Mouse (Mus musculus): ENCODE measurements at regions not wholly inside any gene's neighbourhood (a gene's known extent, or its start where the extent isn't known, plus 50 kb on each side); places are given as distances from the start of the nearest gene placed in this dataset.
A peak's percentile ranks its signal among the peaks of the same experiment; 100 is the strongest.

- H3K9me3 ChIP-seq: no peaks in the 10 kb centered on the region
- peaks cover 33% of the 10 kb centered on the region for H3K27me3 ChIP-seq (ENCODE audit: insufficient read depth, poor library complexity, severe bottlenecking)
- WGBS: 56% methylated on average over 5 of the region's 5 CpGs
- no peaks in the 10 kb centered on the region for H3K36me3 ChIP-seq
- no peak overlapping the region for H3K27ac ChIP-seq
- DNase-seq (ENCODE audit: low spot score): no peak
- no peaks in the 10 kb centered on the region for H3K4me1 ChIP-seq
- no peak overlapping the region for H3K4me3 ChIP-seq
Observed at GRCm38 (mm10) chr4:125319343-125319742, 171.2 kb upstream of the Grik3 start.

DNA sequence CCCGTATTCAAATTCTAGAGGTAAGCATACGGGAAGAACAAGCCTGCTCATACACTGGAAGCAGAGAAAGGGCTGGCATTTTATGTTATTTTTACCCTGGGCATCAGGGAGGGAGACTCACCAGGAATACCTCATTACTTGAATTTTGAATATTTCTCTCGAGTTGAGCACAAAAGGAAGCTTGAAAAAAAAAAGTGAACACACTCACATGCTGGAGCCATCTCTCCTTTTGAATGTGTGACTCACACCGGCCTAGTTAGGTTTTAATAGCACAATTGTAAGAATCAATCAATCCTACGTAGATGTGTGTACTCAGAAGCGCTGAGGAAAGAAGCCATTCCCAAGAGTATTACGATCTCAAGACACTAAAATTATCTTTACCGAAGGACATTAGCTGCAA, 172.2 kb upstream of the Grik3 start:
- H3K4me1 ChIP-seq: no peaks in the 10 kb centered on the region
- H3K36me3 ChIP-seq: no peaks in the 10 kb centered on the region
- peaks cover 40% of the 10 kb centered on the region for H3K27me3 ChIP-seq (ENCODE audit: insufficient read depth, poor library complexity, severe bottlenecking)
- DNase-seq (ENCODE audit: low spot score): no peak
- H3K9me3 ChIP-seq: no peaks in the 10 kb centered on the region
- WGBS: 36% methylated on average over 8 of the region's 8 CpGs
- H3K27ac ChIP-seq: no peak overlapping the region
- no peak overlapping the region for H3K4me3 ChIP-seq

DNA sequence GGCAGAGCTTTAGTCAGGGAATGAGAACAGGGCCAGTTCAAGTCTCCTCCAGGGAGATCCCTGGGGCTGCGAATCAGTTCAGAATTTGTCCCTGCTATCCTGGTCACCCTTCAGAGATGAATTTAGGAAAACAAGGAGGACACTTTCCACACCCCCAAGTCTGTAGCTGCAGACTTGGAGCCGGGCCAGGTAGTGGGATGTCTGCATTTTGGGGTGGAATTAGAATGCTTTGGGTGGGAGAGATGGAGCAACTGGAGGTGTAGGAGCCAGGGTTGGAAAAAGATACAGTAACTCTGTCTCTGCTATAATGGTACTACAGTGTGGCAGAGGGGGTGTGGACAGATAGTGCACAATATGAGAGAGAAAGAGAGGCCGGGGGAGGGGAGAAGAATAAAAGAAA, 173.6 kb upstream of the Grik3 start:
- WGBS: 64% methylated on average over 3 of the region's 3 CpGs
- Histone ChIP-seq H3K27me3 (ENCODE audit: insufficient read depth, poor library complexity, severe bottlenecking) (peaks cover 46% of the 10 kb centered on the region), H3K9me3 (no peaks in the 10 kb centered on the region), H3K36me3 (no peaks in the 10 kb centered on the region), H3K4me3 (no peak overlapping the region), H3K4me1 (no peaks in the 10 kb centered on the region), H3K27ac (no peak overlapping the region)
- DNase-seq (ENCODE audit: low spot score): no peak

- Histone ChIP-seq H3K4me3 (no peak overlapping the region), H3K36me3 (no peaks in the 10 kb centered on the region), H3K4me1 (no peaks in the 10 kb centered on the region), H3K27me3 (ENCODE audit: insufficient read depth, poor library complexity, severe bottlenecking) (peaks cover 49% of the 10 kb centered on the region), H3K27ac (no peak overlapping the region), H3K9me3 (no peaks in the 10 kb centered on the region)
- no peak for DNase-seq (ENCODE audit: low spot score)
- WGBS: 11% methylated on average over 6 of the region's 6 CpGs
Observed at GRCm38 (mm10) chr4:125315818-125316217, 174.7 kb upstream of the Grik3 start.

DNA sequence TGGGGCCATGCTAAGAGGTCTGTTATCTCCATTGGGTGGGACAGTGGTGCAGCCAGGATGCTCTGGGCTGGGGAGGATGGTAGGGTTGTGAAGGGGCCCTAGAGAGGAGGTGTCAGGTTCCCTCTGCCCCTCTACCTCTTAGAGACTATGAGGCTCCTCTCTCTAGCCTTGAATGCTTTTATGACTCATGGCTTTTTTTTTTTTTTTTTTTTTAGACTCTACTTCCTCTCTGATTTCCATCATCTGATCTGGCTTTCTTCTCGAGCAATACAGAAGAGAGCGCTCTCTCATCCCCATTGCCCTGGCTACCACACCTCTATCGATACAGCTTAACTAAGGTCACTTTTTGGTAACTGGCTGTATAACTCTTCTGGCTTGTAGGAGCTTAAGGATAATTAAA, 176.6 kb upstream of the Grik3 start:
- Histone ChIP-seq H3K9me3 (no peaks in the 10 kb centered on the region), H3K27ac (no peak overlapping the region), H3K4me1 (no peaks in the 10 kb centered on the region), H3K36me3 (no peaks in the 10 kb centered on the region), H3K4me3 (no peak overlapping the region), H3K27me3 (ENCODE audit: insufficient read depth, poor library complexity, severe bottlenecking) (peaks cover 45% of the 10 kb centered on the region)
- no peak for DNase-seq (ENCODE audit: low spot score)
- 80% methylated on average over 3 of the region's 3 CpGs for WGBS

DNA sequence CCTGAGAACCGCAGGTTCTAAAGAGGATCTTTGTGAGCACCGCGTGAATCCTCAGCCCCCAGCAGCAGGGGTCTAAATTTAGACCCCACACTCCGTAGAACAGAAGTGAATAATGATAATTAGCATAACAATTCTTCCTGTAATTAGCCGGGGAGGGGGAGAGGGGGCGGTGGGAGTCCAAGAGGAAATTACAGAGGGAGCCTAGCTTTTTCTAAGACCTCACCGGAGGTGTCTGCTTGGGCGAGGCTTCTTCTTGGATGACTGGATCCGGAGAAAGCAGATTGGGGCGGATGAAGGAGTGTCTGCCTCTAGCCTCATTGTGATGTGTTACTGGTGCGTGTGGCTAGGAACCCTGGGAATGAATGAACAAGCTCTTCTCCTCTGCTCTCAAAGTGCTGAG, 177.2 kb upstream of the Grik3 start:
- no peak overlapping the region for H3K27ac ChIP-seq
- no peaks in the 10 kb centered on the region for H3K9me3 ChIP-seq
- no peaks in the 10 kb centered on the region for H3K36me3 ChIP-seq
- no peak for DNase-seq (ENCODE audit: low spot score)
- no peaks in the 10 kb centered on the region for H3K4me1 ChIP-seq
- WGBS: 5% methylated on average over 11 of the region's 11 CpGs
- H3K4me3 ChIP-seq: no peak overlapping the region
- H3K27me3 ChIP-seq (ENCODE audit: insufficient read depth, poor library complexity, severe bottlenecking): peaks cover 41% of the 10 kb centered on the region

GRCm38 (mm10) chr4:125308171-125308570, 180.5 kb upstream of the Zc3h12a start:
- no peaks in the 10 kb centered on the region for H3K9me3 ChIP-seq
- H3K4me1 ChIP-seq: no peaks in the 10 kb centered on the region
- H3K27me3 ChIP-seq (ENCODE audit: insufficient read depth, poor library complexity, severe bottlenecking): peaks cover 11% of the 10 kb centered on the region; the same call in 1 of the 2 replicates
- H3K27ac ChIP-seq: no peak overlapping the region
- H3K4me3 ChIP-seq: no peak overlapping the region
- 43% methylated on average over 8 of the region's 8 CpGs for WGBS
- H3K36me3 ChIP-seq: no peaks in the 10 kb centered on the region
- DNase-seq (ENCODE audit: low spot score): no peak

DNA sequence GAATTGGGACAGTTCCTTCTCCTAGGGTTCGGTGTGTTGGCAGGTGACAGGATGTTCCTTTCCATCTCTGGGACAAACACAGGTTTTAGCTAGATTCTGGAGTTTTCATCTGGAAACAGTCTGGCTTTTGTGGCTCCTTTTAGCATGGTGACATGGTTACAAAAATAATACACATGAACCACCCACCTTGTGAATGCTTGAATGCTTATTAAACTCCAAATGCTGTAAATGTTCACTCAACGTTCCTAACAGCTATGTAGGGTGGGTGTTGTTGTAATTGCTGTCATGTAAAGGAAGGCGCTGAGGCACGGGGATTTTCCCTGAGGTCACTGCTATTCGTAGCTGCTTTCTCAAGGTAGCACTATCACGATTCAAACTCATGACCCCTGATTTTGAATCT, 178.1 kb upstream of the Zc3h12a start:
- 75% methylated on average over 6 of the region's 6 CpGs for WGBS
- H3K9me3 ChIP-seq: no peaks in the 10 kb centered on the region
- H3K4me3 ChIP-seq: no peak overlapping the region
- H3K27ac ChIP-seq: no peak overlapping the region
- no peaks in the 10 kb centered on the region for H3K4me1 ChIP-seq
- DNase-seq (ENCODE audit: low spot score): no peak
- peaks cover 9% of the 10 kb centered on the region; the same call in 1 of the 2 replicates for H3K27me3 ChIP-seq (ENCODE audit: insufficient read depth, poor library complexity, severe bottlenecking)
- no peaks in the 10 kb centered on the region for H3K36me3 ChIP-seq

GRCm38 (mm10) chr4:125302660-125303059, 175.0 kb upstream of the Zc3h12a start:
- no peaks in the 10 kb centered on the region for H3K4me1 ChIP-seq
- no peak overlapping the region for H3K27ac ChIP-seq
- H3K4me3 ChIP-seq: no peak overlapping the region
- H3K36me3 ChIP-seq: no peaks in the 10 kb centered on the region
- no peak for DNase-seq (ENCODE audit: low spot score)
- WGBS: 65% methylated on average over 7 of the region's 7 CpGs
- H3K9me3 ChIP-seq: no peaks in the 10 kb centered on the region
- H3K27me3 ChIP-seq (ENCODE audit: insufficient read depth, poor library complexity, severe bottlenecking): peaks cover 13% of the 10 kb centered on the region; the same call in 1 of the 2 replicates

DNA sequence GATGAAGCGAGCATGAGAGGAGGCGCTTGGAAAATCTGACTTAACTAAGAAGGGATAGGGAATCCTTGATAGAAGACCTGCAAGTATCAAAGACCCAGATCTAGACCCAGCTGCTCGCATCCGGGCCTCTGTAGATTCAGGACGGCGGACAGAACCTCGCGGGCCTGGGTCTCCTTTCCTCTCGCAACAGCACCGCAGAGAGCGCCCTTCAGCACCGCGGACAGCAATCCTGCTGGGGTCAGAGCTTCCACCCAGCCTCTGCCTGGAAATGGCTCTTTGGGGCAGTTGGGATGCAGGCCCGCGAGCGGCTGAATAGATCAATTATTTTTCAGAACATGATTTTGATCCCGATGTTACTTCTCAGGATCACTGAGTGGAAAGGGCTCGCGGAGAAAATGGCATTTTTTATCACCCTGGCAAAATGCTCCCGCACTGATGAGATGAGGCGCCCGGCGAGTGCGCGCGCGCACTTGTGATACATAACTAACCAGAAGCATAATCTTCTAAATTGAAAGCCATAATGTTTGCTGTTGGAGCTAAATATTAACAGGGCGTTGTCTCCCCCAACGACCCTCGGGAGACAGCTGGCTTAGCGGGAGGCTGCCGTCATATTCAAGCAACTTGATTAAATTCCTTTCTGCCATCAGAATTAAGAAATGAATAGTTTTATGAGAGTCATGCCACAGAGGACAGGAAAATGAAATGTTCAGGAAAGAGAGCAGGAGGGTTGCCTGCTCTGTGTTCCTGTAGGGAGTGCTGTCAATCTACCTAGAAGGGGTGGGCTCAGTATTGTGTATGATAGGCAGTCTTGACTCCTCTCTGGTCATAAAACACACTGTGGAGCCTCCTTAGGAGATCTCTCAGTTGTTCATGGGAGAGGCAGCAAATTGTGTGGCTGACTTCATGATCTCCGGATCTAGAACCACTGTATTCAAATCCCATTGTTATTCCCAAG, 173.1 kb upstream of the Zc3h12a start:
- H3K9me3 ChIP-seq: no peaks in the 10 kb centered on the region
- H3K4me1 ChIP-seq: no peaks in the 10 kb centered on the region
- WGBS: 23% methylated on average over 33 of the region's 33 CpGs
- H3K36me3 ChIP-seq: no peaks in the 10 kb centered on the region
- H3K4me3 ChIP-seq: no peak overlapping the region
- no peak overlapping the region for H3K27ac ChIP-seq
- peaks cover 13% of the 10 kb centered on the region; the same call in 1 of the 2 replicates for H3K27me3 ChIP-seq (ENCODE audit: insufficient read depth, poor library complexity, severe bottlenecking)
- DNase-seq (ENCODE audit: low spot score): peak; percentile 91

GRCm38 (mm10) chr4:125290761-125291160, 163.1 kb upstream of the Zc3h12a start:
- Histone ChIP-seq H3K9me3 (no peaks in the 10 kb centered on the region), H3K36me3 (no peaks in the 10 kb centered on the region), H3K4me1 (no peaks in the 10 kb centered on the region), H3K27ac (no peak overlapping the region), H3K4me3 (no peak overlapping the region), H3K27me3 (ENCODE audit: insufficient read depth, poor library complexity, severe bottlenecking) (peaks cover 7% of the 10 kb centered on the region; the same call in 1 of the 2 replicates)
- 76% methylated on average over 6 of the region's 6 CpGs for WGBS
- DNase-seq (ENCODE audit: low spot score): no peak

- H3K27ac ChIP-seq: no peak overlapping the region
- H3K36me3 ChIP-seq: no peaks in the 10 kb centered on the region
- H3K4me3 ChIP-seq: no peak overlapping the region
- H3K9me3 ChIP-seq: no peaks in the 10 kb centered on the region
- WGBS: 6% methylated on average over 1 of the region's 1 CpGs
- peaks cover 7% of the 10 kb centered on the region; the same call in 1 of the 2 replicates for H3K27me3 ChIP-seq (ENCODE audit: insufficient read depth, poor library complexity, severe bottlenecking)
- no peak for DNase-seq (ENCODE audit: low spot score)
- H3K4me1 ChIP-seq: no peaks in the 10 kb centered on the region
Observed at GRCm38 (mm10) chr4:125289709-125290108, 162.1 kb upstream of the Zc3h12a start.

DNA sequence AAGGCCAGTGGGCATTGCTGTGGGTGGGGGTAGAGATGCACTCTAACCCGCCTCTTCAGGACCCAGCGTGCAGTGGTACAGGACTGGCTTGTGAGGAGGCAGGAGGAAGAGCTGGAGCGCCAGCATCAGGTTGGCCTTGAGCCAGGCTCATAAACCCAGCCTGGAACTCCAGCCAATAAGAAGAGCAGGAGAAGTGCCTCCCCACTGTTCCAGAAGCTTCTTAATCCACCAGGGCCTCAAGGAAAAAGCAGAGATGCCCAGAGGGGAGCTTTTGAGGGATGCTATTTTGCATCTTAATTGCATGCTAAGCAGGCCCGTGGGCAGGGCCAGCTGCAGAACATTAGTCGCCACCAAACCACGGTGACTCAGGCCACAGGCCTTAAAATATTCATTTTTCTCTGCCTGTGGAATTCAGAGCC, 161.4 kb upstream of the Zc3h12a start:
- Histone ChIP-seq H3K4me1 (no peaks in the 10 kb centered on the region), H3K9me3 (no peaks in the 10 kb centered on the region), H3K27ac (no peak overlapping the region), H3K4me3 (no peak overlapping the region), H3K36me3 (no peaks in the 10 kb centered on the region), H3K27me3 (ENCODE audit: insufficient read depth, poor library complexity, severe bottlenecking) (peaks cover 13% of the 10 kb centered on the region; the same call in 1 of the 2 replicates)
- WGBS: 59% methylated on average over 6 of the region's 6 CpGs
- DNase-seq (ENCODE audit: low spot score): no peak

Measured in heart, embryonic 10.5 days (tissue).